Mouse (Mus musculus) thymus, adult 2 months (tissue): ENCODE measurements at regions not wholly inside any gene's neighbourhood (a gene's known extent, or its start where the extent isn't known, plus 50 kb on each side); places are given as distances from the start of the nearest gene placed in this dataset.

Experiments used
- CTCF ChIP-seq: fragments of 200-500 bp; IDR thresholded peaks from 2 replicates; pipeline ENCODE4 v1.5.1; 2012; ENCODE audit warnings: mild to moderate bottlenecking, control low read depth, low read length, moderate library complexity, borderline replicate concordance; ENCODE audit not compliant: control insufficient read depth, poor library complexity, insufficient read depth; ENCODE audit errors: extremely low read depth
- POLR2A ChIP-seq: fragments of 200-500 bp; IDR thresholded peaks from 2 replicates; pipeline ENCODE4 v1.6.1; 2012; ENCODE audit warnings: mild to moderate bottlenecking, low read length, control low read depth, moderate library complexity; ENCODE audit not compliant: control insufficient read depth, poor library complexity, insufficient read depth; ENCODE audit errors: extremely low read depth

- TF ChIP-seq CTCF, result no peak
- no peak for TF ChIP-seq POLR2A
Measured at GRCm38 (mm10) chr6:135552396-135552795, 190.1 kb downstream of the Emp1 start.
